Mouse (Mus musculus) midbrain, embryonic 15.5 days (tissue): ENCODE measurements around the gene Vwc2. TPM values are rescaled to one million over a fixed set of nuclear protein-coding genes. Genes with fewer than 3 reads are reported as not detected.

Experiments used
- ATAC-seq: fragments of 200-750 bp; cut with Nextera tagmentation; replicated peaks from 2 replicates; pipeline ENCODE4 v1.8.0; 2017; ENCODE audit warnings: moderate TSS enrichment
- H3K27ac ChIP-seq: fragments of 300-500 bp; sonication (generic); 2 replicates; pipeline ENCODE4 v1.5.1; 2015; ENCODE audit warnings: mild to moderate bottlenecking, inconsistent platforms
- H3K27me3 ChIP-seq: fragments of 300-500 bp; sonication (generic); replicated peaks from 2 replicates; pipeline ENCODE4 v1.6.1; 2015; ENCODE audit warnings: inconsistent platforms
- H3K36me3 ChIP-seq: fragments of 300-500 bp; sonication (generic); replicated peaks from 2 replicates; pipeline ENCODE4 v1.6.1; 2015; ENCODE audit warnings: inconsistent platforms
- H3K4me1 ChIP-seq: fragments of 300-500 bp; sonication (generic); 2 replicates; pipeline ENCODE4 v1.6.1; 2015; ENCODE audit warnings: inconsistent platforms
- H3K4me2 ChIP-seq: fragments of 300-500 bp; sonication (generic); 2 replicates; pipeline ENCODE4 v1.6.1; 2015; ENCODE audit warnings: inconsistent platforms, mild to moderate bottlenecking, moderate library complexity
- H3K4me3 ChIP-seq: fragments of 300-500 bp; sonication (generic); 2 replicates; pipeline ENCODE4 v1.5.1; 2015; ENCODE audit warnings: mild to moderate bottlenecking, inconsistent platforms
- H3K9ac ChIP-seq: fragments of 300-500 bp; sonication (generic); 2 replicates; pipeline ENCODE4 v1.6.1; 2015; ENCODE audit warnings: mild to moderate bottlenecking, inconsistent platforms
- H3K9me3 ChIP-seq: fragments of 300-500 bp; sonication (generic); 2 replicates; pipeline ENCODE4 v1.6.1; 2016; ENCODE audit warnings: inconsistent platforms
- WGBS: fragments of 180-500 bp; shearing (Covaris S2); methylation state at CpG from one replicate; pipeline ENCODE4 v1.1.7; 2015; ENCODE audit warnings: mixed read lengths; 5-methylcytosine and 5-hydroxymethylcytosine counted together
- polyA plus RNA-seq: library from polyadenylated mRNA; unstranded; fragments of >200 nt; fragmentation: Nextera tagmentation; extraction: Ambion mirVana; gene quantifications from 2 replicates; pipeline ENCODE4 v1.2.1, GENCODE M21; 2015

The Vwc2 gene
- polyA plus RNA-seq, 1 experiment from 2014 or later: 9.5 TPM

DNA sequence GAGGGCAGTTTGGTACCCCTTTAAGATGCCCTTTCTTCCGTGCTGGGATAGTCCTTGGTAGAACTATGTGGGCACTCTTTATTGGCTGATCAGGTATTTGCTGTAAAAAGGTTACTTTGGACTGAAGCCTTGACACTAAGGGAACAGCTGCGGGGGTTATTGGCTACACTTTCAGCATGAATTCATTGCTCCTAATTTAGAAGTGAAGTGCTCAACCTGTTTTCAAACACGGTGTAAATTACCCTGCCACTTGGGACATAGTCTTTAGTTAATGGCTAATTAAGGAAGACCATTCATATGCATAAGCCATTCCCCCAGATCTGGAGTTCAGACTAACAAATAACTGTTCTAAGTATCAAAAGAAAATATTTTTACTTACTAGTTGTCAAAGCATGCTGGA, 2.7 kb downstream of the Vwc2 start:
- Histone ChIP-seq H3K4me2 (peak overlapping the region; percentile 96), H3K9ac (0 out of 2 replicates have a peak overlapping the region, but pooled peaks have one; percentile 57), H3K27me3 (peaks cover 25% of the 10 kb centered on the region), H3K4me1 (peaks cover 26% of the 10 kb centered on the region), H3K4me3 (peak overlapping the region; percentile 66), H3K9me3 (no peaks in the 10 kb centered on the region), H3K36me3 (no peaks in the 10 kb centered on the region), H3K27ac (no peak overlapping the region)
- no peak for ATAC-seq
- WGBS: 6% methylated on average over 3 of the region's 3 CpGs

DNA sequence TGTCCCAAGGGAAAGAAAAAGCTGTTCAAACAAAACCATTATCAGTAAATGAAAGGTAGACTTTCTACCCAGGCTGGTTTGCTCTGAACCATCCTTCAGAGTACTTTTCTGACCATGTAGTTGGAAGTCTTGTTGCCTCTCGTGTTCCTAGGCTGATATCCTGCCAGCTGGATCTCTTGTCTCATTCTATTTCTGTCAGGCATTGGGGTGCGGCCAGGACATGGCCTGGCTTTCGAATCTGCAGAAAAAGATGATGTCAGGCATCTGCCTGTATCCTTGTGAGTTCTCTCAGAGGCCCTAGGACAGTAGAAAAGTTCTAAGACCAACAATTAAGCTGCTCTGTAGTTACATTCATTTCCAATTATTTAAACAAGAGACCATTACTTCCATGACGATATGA, 8.8 kb downstream of the Vwc2 start:
- Histone ChIP-seq H3K36me3 (no peaks in the 10 kb centered on the region), H3K4me2 (no peak overlapping the region), H3K27me3 (no peaks in the 10 kb centered on the region), H3K4me3 (no peak overlapping the region), H3K9me3 (no peaks in the 10 kb centered on the region), H3K4me1 (no peaks in the 10 kb centered on the region), H3K27ac (no peak overlapping the region), H3K9ac (no peak overlapping the region)
- ATAC-seq: no peak
- WGBS: 77% methylated on average over 4 of the region's 4 CpGs

DNA sequence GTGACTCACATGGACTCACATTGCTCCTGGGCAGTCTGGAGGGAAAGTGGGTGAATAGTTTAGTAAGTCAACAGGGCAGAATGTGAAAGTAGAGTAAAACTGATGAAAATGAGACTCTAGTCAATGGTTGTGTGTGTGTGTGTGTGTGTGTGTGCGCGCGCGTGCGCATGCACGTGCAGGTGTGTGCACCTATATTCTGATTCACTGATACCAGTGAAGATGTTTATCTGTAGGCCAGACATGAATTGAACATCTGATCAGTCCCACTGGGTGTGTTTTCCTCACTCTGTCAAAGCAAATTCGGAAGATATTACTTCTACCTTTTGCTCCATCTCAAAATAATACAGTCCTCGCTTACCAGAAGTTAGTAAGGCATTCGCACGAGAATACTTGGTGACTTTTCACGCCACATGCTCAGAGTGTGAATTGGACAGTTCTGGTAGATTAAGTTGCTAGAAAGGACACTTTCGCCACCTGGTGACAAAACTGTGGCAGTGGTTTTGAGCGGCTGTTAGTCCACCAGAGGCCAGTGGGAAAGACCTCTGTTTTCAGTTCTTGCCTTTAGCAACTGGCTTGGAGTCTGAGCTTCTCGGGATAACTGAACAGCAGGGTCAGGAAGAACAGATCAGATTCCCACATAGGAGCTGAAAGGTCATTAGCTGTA, 17.5 kb downstream of the Vwc2 start:
- WGBS: 52% methylated on average over 14 of the region's 14 CpGs
- no peaks in the 10 kb centered on the region for H3K4me1 ChIP-seq
- peak; percentile 89 for ATAC-seq

DNA sequence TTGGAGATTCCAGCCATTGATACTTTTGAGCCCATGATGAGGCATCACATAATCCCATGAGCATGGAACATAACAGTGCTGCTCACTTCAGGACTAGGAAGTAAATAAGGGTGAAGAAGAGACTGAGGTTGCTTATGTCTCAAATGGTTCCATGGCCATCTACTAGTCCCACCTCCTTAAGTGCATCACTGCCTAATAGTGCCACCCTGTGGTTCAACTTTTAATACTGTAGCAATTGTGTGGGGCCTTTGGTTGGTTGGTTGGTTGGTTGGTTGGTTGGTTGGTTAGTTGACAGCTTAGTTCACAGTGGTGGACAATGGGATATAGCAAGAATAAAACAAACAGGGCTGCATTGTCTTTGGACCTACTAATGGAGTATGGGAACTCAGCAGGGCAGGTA, 26.6 kb downstream of the Vwc2 start:
- H3K4me2 ChIP-seq: no peak overlapping the region
- H3K36me3 ChIP-seq: no peaks in the 10 kb centered on the region
- no peak for ATAC-seq
- no peaks in the 10 kb centered on the region for H3K9me3 ChIP-seq
- no peak overlapping the region for H3K4me3 ChIP-seq
- H3K4me1 ChIP-seq: no peaks in the 10 kb centered on the region
- H3K27me3 ChIP-seq: no peaks in the 10 kb centered on the region
- no peak overlapping the region for H3K9ac ChIP-seq
- no peak overlapping the region for H3K27ac ChIP-seq

More for the DNA sequence above, 17.5 kb downstream of the Vwc2 start:
- Histone ChIP-seq H3K4me2 (no peak overlapping the region), H3K36me3 (no peaks in the 10 kb centered on the region), H3K9ac (no peak overlapping the region), H3K27me3 (no peaks in the 10 kb centered on the region), H3K9me3 (no peaks in the 10 kb centered on the region), H3K27ac (no peak overlapping the region), H3K4me3 (no peak overlapping the region)

DNA sequence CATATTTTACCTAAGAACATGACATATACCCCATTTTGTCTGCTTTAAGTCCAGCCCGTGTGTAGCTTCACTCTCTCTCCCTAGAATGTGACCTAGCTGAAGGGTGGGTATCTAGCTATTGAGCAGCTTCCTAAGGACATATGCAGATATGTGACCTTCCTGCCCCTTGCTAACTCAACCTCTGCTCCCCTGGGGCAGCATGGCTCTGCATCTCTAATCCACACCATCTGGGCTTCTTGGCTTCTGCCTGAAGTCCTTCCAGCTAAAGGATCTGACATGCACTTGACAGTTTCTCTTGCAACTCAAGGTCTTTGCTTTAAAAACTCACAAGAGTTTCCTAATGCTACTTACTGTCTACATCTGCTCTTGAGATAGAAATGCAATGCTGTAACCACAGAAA, 38.7 kb downstream of the Vwc2 start:
- ATAC-seq: no peak
- Histone ChIP-seq H3K9ac (no peak overlapping the region), H3K27me3 (no peaks in the 10 kb centered on the region), H3K36me3 (no peaks in the 10 kb centered on the region), H3K4me1 (no peaks in the 10 kb centered on the region), H3K9me3 (no peaks in the 10 kb centered on the region), H3K4me3 (no peak overlapping the region), H3K4me2 (no peak overlapping the region), H3K27ac (no peak overlapping the region)
- 53% methylated on average over 1 of the region's 1 CpGs for WGBS

DNA sequence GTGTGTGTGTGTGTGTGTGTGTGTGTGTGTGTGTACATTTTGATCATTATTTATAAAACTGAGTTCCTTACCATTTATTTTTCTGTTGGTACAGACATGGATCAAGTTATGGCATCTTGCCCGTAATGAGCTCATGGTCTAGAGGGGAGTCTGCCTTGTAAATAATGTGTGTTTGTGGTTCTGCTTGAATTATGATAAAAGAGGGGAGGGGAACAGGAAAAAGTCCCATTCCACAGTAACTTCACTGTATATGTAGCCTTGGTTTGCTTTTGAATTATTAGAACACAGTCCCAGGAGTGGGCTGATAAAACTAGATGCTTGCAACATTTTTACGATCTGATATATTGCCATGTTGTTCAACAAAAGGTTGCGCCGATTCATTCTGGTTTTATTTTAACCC, 57.4 kb downstream of the Vwc2 start:
- ATAC-seq: no peak
- Histone ChIP-seq H3K9ac (no peak overlapping the region), H3K36me3 (no peaks in the 10 kb centered on the region), H3K4me3 (no peak overlapping the region), H3K4me2 (no peak overlapping the region), H3K4me1 (no peaks in the 10 kb centered on the region), H3K9me3 (no peaks in the 10 kb centered on the region), H3K27me3 (no peaks in the 10 kb centered on the region), H3K27ac (no peak overlapping the region)
- WGBS: 96% methylated on average over 4 of the region's 4 CpGs

DNA sequence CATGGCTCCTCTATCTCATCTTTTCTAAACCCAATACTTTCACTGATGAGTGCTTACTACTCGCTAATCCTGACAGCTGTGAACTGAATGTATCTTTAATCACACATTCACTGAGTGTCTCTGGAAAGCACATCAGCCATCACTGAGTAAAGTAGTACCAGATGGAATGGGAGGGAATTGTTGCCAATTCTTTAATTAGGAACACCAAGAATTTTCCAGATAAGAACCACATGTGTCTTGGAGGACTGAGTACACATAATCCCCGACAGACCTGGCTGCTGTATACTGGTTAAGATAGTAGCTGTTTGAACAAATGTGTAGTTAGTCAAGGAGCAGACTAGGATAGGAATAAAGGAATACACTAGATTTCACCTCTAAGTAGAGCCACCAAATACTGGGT, 61.2 kb downstream of the Vwc2 start:
- H3K4me3 ChIP-seq: no peak overlapping the region
- H3K9ac ChIP-seq: no peak overlapping the region
- no peak overlapping the region for H3K27ac ChIP-seq
- H3K9me3 ChIP-seq: no peaks in the 10 kb centered on the region
- no peaks in the 10 kb centered on the region for H3K27me3 ChIP-seq
- no peaks in the 10 kb centered on the region for H3K4me1 ChIP-seq
- H3K36me3 ChIP-seq: no peaks in the 10 kb centered on the region
- 81% methylated on average over 2 of the region's 2 CpGs for WGBS
- no peak overlapping the region for H3K4me2 ChIP-seq
- no peak for ATAC-seq

DNA sequence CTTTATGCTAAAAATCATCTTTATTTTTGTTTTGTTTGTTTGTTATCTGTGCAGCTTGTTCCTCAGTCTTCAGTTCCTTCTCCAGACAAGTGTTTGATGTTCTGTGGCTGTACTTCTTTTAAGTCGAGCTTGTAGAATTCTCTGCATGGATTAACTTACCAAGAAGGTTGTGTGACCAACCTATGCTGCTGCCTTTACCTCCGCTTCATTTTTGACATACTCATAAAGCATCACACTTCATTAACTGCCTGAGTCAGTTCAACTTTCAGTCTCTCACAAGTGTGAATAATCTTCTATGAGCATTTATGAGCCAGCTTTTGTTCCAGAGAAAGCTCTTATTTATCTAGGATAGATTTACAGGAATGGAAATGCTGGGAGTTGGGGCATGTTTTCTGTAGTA, 68.7 kb downstream of the Vwc2 start:
- Histone ChIP-seq H3K4me1 (no peaks in the 10 kb centered on the region), H3K9ac (no peak overlapping the region), H3K4me2 (no peak overlapping the region), H3K27me3 (no peaks in the 10 kb centered on the region), H3K9me3 (no peaks in the 10 kb centered on the region), H3K27ac (no peak overlapping the region), H3K36me3 (no peaks in the 10 kb centered on the region), H3K4me3 (no peak overlapping the region)
- WGBS: 73% methylated on average over 2 of the region's 2 CpGs
- no peak for ATAC-seq

DNA sequence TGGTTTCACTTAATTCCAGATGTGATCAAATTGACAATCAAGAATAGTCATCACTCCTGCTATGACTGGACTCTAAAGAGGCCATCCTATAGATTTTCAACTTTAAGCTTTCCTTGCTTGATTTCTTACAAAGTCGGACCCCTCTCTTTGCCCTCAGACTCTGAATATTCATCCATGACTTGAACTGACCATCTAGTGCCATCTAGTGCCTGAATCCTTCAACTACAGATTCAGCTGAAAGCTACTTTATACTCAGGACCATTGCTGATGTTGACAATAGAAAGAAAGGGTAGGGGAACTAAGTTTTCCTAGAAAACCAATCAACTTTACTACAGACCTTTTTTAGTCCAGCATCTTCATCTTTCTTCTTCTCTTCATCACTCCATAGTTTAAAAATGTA, 109.1 kb downstream of the Vwc2 start:
- no peak overlapping the region for H3K4me3 ChIP-seq
- H3K4me2 ChIP-seq: no peak overlapping the region
- H3K9ac ChIP-seq: no peak overlapping the region
- 15% methylated on average over 1 of the region's 1 CpGs for WGBS
- H3K4me1 ChIP-seq: no peaks in the 10 kb centered on the region
- no peaks in the 10 kb centered on the region for H3K9me3 ChIP-seq
- H3K36me3 ChIP-seq: no peaks in the 10 kb centered on the region
- no peaks in the 10 kb centered on the region for H3K27me3 ChIP-seq
- peak; percentile 50; the same call in 1 of the 2 replicates for ATAC-seq
- H3K27ac ChIP-seq: no peak overlapping the region

DNA sequence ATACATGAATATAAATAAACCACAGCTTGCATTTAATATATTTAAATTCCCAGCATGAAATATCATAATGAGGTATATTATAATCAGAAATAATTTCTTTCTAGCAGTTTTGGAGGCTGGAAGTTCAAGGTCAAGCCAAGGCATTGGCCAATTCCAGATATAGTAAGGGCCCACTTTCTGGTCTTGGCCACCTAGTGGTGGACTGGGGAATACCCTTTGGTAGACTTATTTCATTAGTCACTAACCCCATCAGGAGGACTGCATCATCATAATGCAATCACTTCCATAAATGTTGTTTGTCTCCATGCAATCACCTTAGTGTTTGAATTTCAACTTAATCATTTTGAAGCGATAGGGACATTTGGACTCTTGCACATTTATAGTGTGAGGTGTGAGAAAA, 125.3 kb downstream of the Vwc2 start:
- Histone ChIP-seq H3K4me2 (no peak overlapping the region), H3K4me1 (peaks cover 6% of the 10 kb centered on the region; the same call in 1 of the 2 replicates), H3K27me3 (no peaks in the 10 kb centered on the region), H3K27ac (no peak overlapping the region), H3K4me3 (no peak overlapping the region), H3K9me3 (no peaks in the 10 kb centered on the region), H3K36me3 (no peaks in the 10 kb centered on the region), H3K9ac (no peak overlapping the region)
- WGBS: 82% methylated on average over 1 of the region's 1 CpGs
- ATAC-seq: no peak

DNA sequence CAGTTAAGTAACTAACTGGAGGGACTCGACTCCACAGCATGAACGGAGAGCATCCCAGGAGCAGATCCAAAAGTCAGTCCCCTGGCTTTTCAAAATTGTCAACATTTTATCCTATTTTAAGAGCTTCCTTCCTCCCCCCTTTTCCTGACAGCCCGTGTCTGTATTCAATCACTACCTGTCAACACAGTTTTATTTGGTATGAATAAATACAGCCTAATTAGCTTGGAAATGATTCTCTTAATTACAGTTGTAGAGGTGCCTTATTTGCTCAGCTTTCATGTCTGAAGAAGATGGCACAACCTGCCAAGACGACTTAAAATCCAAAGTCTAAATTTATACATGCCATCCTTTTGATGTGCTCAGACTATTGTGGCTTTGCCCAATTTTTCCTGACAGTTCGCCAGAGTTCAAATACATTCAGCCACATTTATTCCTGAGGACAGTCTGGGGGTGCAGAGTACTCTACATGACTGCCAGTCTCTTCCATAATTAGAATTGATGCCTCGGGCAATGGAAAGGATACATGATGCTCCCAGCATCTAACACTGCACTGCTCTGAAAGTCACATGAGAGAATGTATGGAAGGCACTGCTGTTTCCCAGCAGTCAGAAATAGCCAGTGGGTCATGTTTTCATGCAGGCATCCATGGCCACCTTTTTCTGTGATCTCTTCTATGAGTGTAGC, 128.8 kb downstream of the Vwc2 start:
- ATAC-seq: peak; percentile 87
- WGBS: 57% methylated on average over 6 of the region's 6 CpGs
- no peak overlapping the region for H3K4me3 ChIP-seq
- H3K36me3 ChIP-seq: no peaks in the 10 kb centered on the region
- H3K4me1 ChIP-seq: peaks cover 6% of the 10 kb centered on the region; the same call in 1 of the 2 replicates
- no peaks in the 10 kb centered on the region for H3K27me3 ChIP-seq
- 0 out of 2 replicates have a peak overlapping the region, but pooled peaks have one; percentile 1 for H3K27ac ChIP-seq
- H3K9me3 ChIP-seq: no peaks in the 10 kb centered on the region
- H3K9ac ChIP-seq: no peak overlapping the region
- H3K4me2 ChIP-seq: no peak overlapping the region

DNA sequence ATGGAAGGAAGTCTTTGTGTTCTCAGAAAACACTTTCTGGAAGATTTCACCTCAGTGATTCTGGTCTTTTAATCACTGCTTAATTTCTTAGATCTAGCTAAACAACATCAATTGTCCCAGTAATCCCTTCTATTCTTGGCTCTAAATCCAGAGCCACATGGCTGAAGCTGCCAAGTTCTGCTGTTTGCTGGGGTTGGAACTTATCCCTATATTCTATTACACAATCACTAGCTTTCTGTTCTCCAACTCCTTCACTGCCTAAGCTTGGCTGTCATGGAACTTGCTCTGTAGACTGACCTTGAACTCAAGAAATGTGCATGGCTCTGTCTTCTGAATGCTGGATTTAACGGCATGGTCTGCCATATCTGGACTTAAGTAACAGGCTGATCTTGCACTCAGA, 143.3 kb downstream of the Vwc2 start:
- ATAC-seq: no peak
- no peak overlapping the region for H3K4me3 ChIP-seq
- H3K36me3 ChIP-seq: no peaks in the 10 kb centered on the region
- H3K9ac ChIP-seq: no peak overlapping the region
- H3K9me3 ChIP-seq: no peaks in the 10 kb centered on the region
- no peaks in the 10 kb centered on the region for H3K4me1 ChIP-seq
- H3K27me3 ChIP-seq: no peaks in the 10 kb centered on the region
- H3K4me2 ChIP-seq: no peak overlapping the region
- 86% methylated on average over 1 of the region's 1 CpGs for WGBS
- no peak overlapping the region for H3K27ac ChIP-seq

DNA sequence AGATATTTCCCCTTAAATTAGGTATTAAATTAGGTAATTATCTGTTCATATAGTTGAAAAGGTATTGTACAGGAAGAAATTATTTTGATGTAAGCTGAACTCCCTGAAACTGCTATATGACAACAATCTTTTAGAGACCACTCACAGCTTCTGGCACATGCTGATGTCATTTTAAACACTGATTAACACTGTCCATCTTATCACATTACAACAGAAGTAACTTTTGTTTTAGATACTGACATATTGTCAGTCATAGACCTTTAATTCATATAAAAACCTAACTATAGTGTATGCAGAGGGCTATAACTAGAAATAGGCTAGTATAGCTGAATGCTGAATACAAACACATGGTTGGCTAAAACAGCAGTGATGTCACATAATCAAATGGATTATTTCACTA, 166.1 kb downstream of the Vwc2 start:
- H3K27me3 ChIP-seq: no peaks in the 10 kb centered on the region
- no peak overlapping the region for H3K4me3 ChIP-seq
- no peak overlapping the region for H3K4me2 ChIP-seq
- no peaks in the 10 kb centered on the region for H3K36me3 ChIP-seq
- H3K4me1 ChIP-seq: no peaks in the 10 kb centered on the region
- ATAC-seq: no peak
- H3K9me3 ChIP-seq: no peaks in the 10 kb centered on the region
- no peak overlapping the region for H3K27ac ChIP-seq
- no peak overlapping the region for H3K9ac ChIP-seq
